Mouse (Mus musculus) forebrain, embryonic 11.5 days (tissue): ENCODE results near the gene Fbxo24. TPM values are rescaled to one million over a fixed set of nuclear protein-coding genes. Genes with fewer than 3 reads are reported as not detected.
A peak's percentile ranks its signal among the peaks of the same experiment; 100 is the strongest.

Source experiments
- ATAC-seq: fragments of 200-750 bp; cut with Nextera tagmentation; replicated peaks from 2 replicates; pipeline ENCODE4 v1.8.0; 2017; ENCODE audit warnings: moderate TSS enrichment; ENCODE audit not compliant: low FRiP score
- DNase-seq: peaks from one replicate; pipeline ENCODE4 v3.0.0-alpha.2; 2017; ENCODE audit warnings: low spot score
- H3K27ac ChIP-seq: fragments of 300-500 bp; sonication (generic); 2 replicates; pipeline ENCODE4 v1.5.1; 2014; ENCODE audit warnings: low read depth, low read length
- H3K27me3 ChIP-seq: fragments of 300-500 bp; sonication (generic); 2 replicates; pipeline ENCODE4 v1.6.1; 2014; ENCODE audit warnings: mild to moderate bottlenecking, low read length, mixed read lengths; ENCODE audit not compliant: control insufficient read depth, insufficient read depth
- H3K36me3 ChIP-seq: fragments of 300-500 bp; sonication (generic); 2 replicates; pipeline ENCODE4 v1.6.1; 2014; ENCODE audit warnings: mild to moderate bottlenecking, low read length, moderate library complexity, mixed read lengths; ENCODE audit not compliant: control insufficient read depth, insufficient read depth
- H3K4me1 ChIP-seq: fragments of 300-500 bp; sonication (generic); replicated peaks from 2 replicates; pipeline ENCODE4 v1.6.1; 2014; ENCODE audit warnings: low read length, mixed read lengths; ENCODE audit not compliant: control insufficient read depth, insufficient read depth
- H3K4me2 ChIP-seq: fragments of 300-500 bp; sonication (generic); 2 replicates; pipeline ENCODE4 v1.6.1; 2014; ENCODE audit warnings: low read depth, mild to moderate bottlenecking, low read length, moderate library complexity, mixed read lengths; ENCODE audit not compliant: severe bottlenecking
- H3K4me3 ChIP-seq: fragments of 300-500 bp; sonication (generic); 2 replicates; pipeline ENCODE4 v1.5.1; 2014; ENCODE audit warnings: low read depth, low read length
- H3K9ac ChIP-seq: fragments of 300-500 bp; sonication (generic); 2 replicates; pipeline ENCODE4 v1.6.1; 2014; ENCODE audit warnings: low read length
- H3K9me3 ChIP-seq: fragments of 300-500 bp; sonication (generic); 2 replicates; pipeline ENCODE4 v1.6.1; 2016; ENCODE audit warnings: low read length, mixed read lengths; ENCODE audit not compliant: control insufficient read depth
- WGBS: fragments of 180-500 bp; shearing (Covaris S2); extraction: QIAGEN DNeasy Blood & Tissue Kit; methylation state at CpG from one replicate; pipeline ENCODE4 v1.1.7; 2014; 5-methylcytosine and 5-hydroxymethylcytosine counted together
- polyA plus RNA-seq: library from polyadenylated mRNA; unstranded; fragments of >200 nt; fragmentation: Nextera tagmentation; extraction: Ambion mirVana; gene quantifications from 2 replicates; pipeline ENCODE4 v1.2.1, GENCODE M21; 2014

The Fbxo24 gene
- polyA plus RNA-seq, 1 experiment from 2014 or later = 0.12 TPM

GRCm38 (mm10) chr5:137647827-137648601 lies 19.2 kb upstream of the Fbxo24 start:
- 79% methylated on average over 9 of the region's 9 CpGs for WGBS
- H3K9me3 ChIP-seq = no peaks in the 10 kb centered on the region
- H3K36me3 ChIP-seq = peaks cover 3% of the 10 kb centered on the region
- H3K4me2 ChIP-seq = no peak overlapping the region
- DNase-seq (no peak), ATAC-seq (no peak)
- no peak overlapping the region for H3K4me3 ChIP-seq
- no peak overlapping the region for H3K9ac ChIP-seq
- H3K27ac ChIP-seq = no peak overlapping the region
- H3K4me1 ChIP-seq = peaks cover 8% of the 10 kb centered on the region; the same call in 1 of the 2 replicates
- H3K27me3 ChIP-seq = peaks cover 27% of the 10 kb centered on the region

GRCm38 (mm10) chr5:137645652-137646091 lies 16.9 kb upstream of the Fbxo24 start, which contains the start of gene Irs3:
Irs3 (minus strand) TSS chr5:137645714.
- Histone ChIP-seq H3K27ac (no peak within 1 kb of the TSS), H3K4me3 (peak within 1 kb of the TSS; percentile 11), H3K4me1 (peaks cover 8% of the 10 kb centered on the region; the same call in 1 of the 2 replicates), H3K27me3 (peaks cover 27% of the 10 kb centered on the region), H3K36me3 (peaks cover 4% of the 10 kb centered on the region), H3K9ac (peak within 1 kb of the TSS; percentile 27; the same call in 1 of the 2 replicates), H3K4me2 (peak within 1 kb of the TSS; percentile 40), H3K9me3 (no peaks in the 10 kb centered on the region)
- DNase-seq = no peak
- ATAC-seq = no peak
- 12% methylated on average over 11 of the region's 11 CpGs for WGBS

- DNase-seq (peak; percentile 67), ATAC-seq (no peak)
- Histone ChIP-seq H3K4me1 (peaks cover 8% of the 10 kb centered on the region; the same call in 1 of the 2 replicates), H3K27me3 (peaks cover 27% of the 10 kb centered on the region), H3K27ac (no peak overlapping the region), H3K4me2 (peak overlapping the region; percentile 40), H3K4me3 (peak overlapping the region; percentile 11), H3K9ac (peak overlapping the region; percentile 27; the same call in 1 of the 2 replicates), H3K9me3 (no peaks in the 10 kb centered on the region), H3K36me3 (peaks cover 9% of the 10 kb centered on the region)
- 3% methylated on average over 44 of the region's 44 CpGs for WGBS
Observed at GRCm38 (mm10) chr5:137645091-137645651, 16.4 kb upstream of the Fbxo24 start.

DNA sequence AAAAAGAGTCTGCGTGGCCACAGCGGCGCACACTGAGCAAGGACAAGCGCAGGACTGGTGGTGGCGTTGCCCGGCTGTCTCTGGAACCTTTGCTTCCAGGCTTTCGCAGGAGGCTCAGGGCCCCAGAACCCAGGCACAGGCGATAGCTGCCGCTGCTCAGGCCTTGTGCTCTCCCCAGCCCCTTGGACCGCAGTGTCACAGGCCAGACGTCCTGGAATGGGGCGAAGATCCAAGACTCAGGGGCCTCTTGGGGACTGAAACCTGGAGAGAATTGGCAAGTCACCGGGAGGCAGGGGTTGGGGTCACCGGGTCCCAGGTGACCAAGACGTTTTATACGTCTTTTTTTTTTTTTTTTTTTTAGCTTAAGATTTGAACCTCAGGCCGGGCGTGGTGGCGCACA lies 15.7 kb upstream of the Fbxo24 start:
- Histone ChIP-seq H3K27me3 (peaks cover 27% of the 10 kb centered on the region), H3K9ac (no peak overlapping the region), H3K27ac (no peak overlapping the region), H3K4me1 (peaks cover 5% of the 10 kb centered on the region; the same call in 1 of the 2 replicates), H3K36me3 (peaks cover 9% of the 10 kb centered on the region), H3K4me3 (no peak overlapping the region), H3K4me2 (no peak overlapping the region), H3K9me3 (no peaks in the 10 kb centered on the region)
- 38% methylated on average over 19 of the region's 19 CpGs for WGBS
- DNase-seq (no peak), ATAC-seq (no peak)

DNA sequence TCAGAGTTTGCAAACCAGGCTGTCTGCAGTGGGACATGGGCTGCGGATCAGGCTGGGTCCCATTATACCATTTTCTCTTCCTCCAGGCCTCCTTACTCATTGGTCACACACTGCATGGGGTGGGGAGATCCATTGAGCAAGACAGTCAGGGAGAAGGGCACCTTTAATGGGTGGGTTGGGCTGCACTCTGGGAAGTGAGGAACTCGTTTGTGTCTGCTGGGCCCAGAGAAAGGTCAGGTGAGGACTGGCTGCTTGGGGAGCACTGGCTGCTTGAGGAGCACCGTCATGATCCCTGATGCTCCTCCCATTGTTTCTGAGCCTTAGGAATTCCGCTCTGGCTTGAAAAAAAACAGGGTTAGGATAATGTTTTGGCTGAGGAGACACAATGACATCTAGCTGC lies 14.1 kb upstream of the Fbxo24 start:
- DNase-seq = no peak
- no peaks in the 10 kb centered on the region for H3K9me3 ChIP-seq
- peaks cover 5% of the 10 kb centered on the region; the same call in 1 of the 2 replicates for H3K4me1 ChIP-seq
- no peak overlapping the region for H3K4me2 ChIP-seq
- no peak overlapping the region for H3K27ac ChIP-seq
- H3K9ac ChIP-seq = no peak overlapping the region
- H3K4me3 ChIP-seq = no peak overlapping the region
- peaks cover 27% of the 10 kb centered on the region for H3K27me3 ChIP-seq
- peaks cover 9% of the 10 kb centered on the region for H3K36me3 ChIP-seq
- no peak for ATAC-seq
- WGBS = 47% methylated on average over 4 of the region's 4 CpGs

DNA sequence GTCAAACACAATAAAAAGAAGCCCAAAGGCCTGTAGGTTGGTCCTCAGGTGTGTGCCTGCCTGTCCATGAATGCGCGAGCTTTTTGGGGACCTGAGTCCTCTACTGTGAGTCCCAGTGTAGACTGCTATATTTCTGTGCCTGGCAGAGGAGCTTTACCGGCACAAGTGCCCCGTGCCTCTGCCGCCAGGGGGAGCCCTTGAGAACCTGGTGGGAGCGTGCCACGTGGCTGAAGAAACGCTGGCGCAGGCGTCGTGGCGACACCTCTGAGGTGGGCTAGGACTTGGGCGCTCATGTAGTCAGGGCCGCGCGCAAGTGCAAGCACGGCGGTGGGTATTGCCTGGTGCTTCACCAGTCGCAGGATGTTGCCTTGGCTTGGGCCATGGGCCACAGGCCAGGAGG lies 12.3 kb upstream of the Fbxo24 start, which contains the start of gene Sap25:
TSS of gene Sap25 (plus strand) at position 281 of the 400 bp plus-strand sequence.
- Histone ChIP-seq H3K9ac (no peak within 1 kb of the TSS), H3K4me2 (no peak within 1 kb of the TSS), H3K9me3 (no peaks in the 10 kb centered on the region), H3K4me1 (peaks cover 5% of the 10 kb centered on the region; the same call in 1 of the 2 replicates), H3K4me3 (no peak within 1 kb of the TSS), H3K36me3 (peaks cover 9% of the 10 kb centered on the region), H3K27ac (no peak within 1 kb of the TSS), H3K27me3 (peaks cover 25% of the 10 kb centered on the region)
- no peak for ATAC-seq
- DNase-seq = no peak
- WGBS = 89% methylated on average over 19 of the region's 19 CpGs

GRCm38 (mm10) chr5:137639472-137639871 lies 10.7 kb upstream of the Fbxo24 start:
- H3K27me3 ChIP-seq = peaks cover 10% of the 10 kb centered on the region
- H3K36me3 ChIP-seq = peaks cover 12% of the 10 kb centered on the region
- H3K4me3 ChIP-seq = no peak overlapping the region
- WGBS = 89% methylated on average over 7 of the region's 7 CpGs
- ATAC-seq (no peak), DNase-seq (no peak)
- no peak overlapping the region for H3K9ac ChIP-seq
- H3K27ac ChIP-seq = no peak overlapping the region
- H3K4me1 ChIP-seq = no peaks in the 10 kb centered on the region
- H3K4me2 ChIP-seq = no peak overlapping the region
- H3K9me3 ChIP-seq = no peaks in the 10 kb centered on the region

GRCm38 (mm10) chr5:137633397-137634084 lies 4.7 kb upstream of the Fbxo24 start:
- Histone ChIP-seq H3K9ac (no peak overlapping the region), H3K4me3 (no peak overlapping the region), H3K27me3 (no peaks in the 10 kb centered on the region), H3K9me3 (no peaks in the 10 kb centered on the region), H3K36me3 (peaks cover 3% of the 10 kb centered on the region; the same call in 1 of the 2 replicates), H3K4me1 (peaks cover 14% of the 10 kb centered on the region), H3K27ac (no peak overlapping the region), H3K4me2 (no peak overlapping the region)
- WGBS = 84% methylated on average over 12 of the region's 12 CpGs
- ATAC-seq = no peak
- DNase-seq = no peak
